30 mouse cellular contexts compared by ENCODE assay signal in genomic region chr1:52734208-52734607, GRCm38 (mm10). TPM values are rescaled to one million over a fixed set of nuclear protein-coding genes. Genes with fewer than 3 reads are reported as not detected.
DNase-seq lines count a peak whose midpoint lies in the region; ATAC-seq and TF ChIP-seq lines count a peak whose summit lies in the region.
"Had no signal": no experiment of that assay in that cellular context is flagged by ENCODE, and none has a peak within 500 bp of the region (broad histone marks: within the 10 kb centered on the region; RNA-seq: fewer than 3 reads in every experiment).

No protein-coding gene starts in this region.

- peak overlapping the region; percentile 39; the same call in 1 of the 2 replicates for H3K27ac ChIP-seq in bone marrow macrophage, adult 2 months (ENCODE audit: insufficient read depth, low read depth, low read length)
- H3K27ac ChIP-seq: embryonic facial prominence, embryonic 13.5 days; forebrain, embryonic 10.5 days; hindbrain, embryonic 13.5 days; kidney, postnatal 0 days; limb, embryonic 13.5 days; lung, embryonic 15.5 days; neural tube, embryonic 15.5 days had no signal

- peak; percentile 31 for DNase-seq in heart, adult 8-10 months (ENCODE audit: low spot score)
- no peak for DNase-seq in heart, postnatal 25 days (ENCODE audit: low spot score)
- DNase-seq in lung, postnatal 10 days: no peak
- no peak for DNase-seq in left cerebral cortex, postnatal 14 days (ENCODE audit: low spot score in 2 of 2)
- DNase-seq in layer of hippocampus, adult 9-10 months (ENCODE audit: low spot score): no peak
- DNase-seq: adrenal gland, postnatal 10 days; B cell, adult 2 months; cerebellum, adult 11 months; cerebellum, adult 9-10 months; heart, postnatal 14 days; kidney, adult 8-10 months; kidney, postnatal 4 days; layer of hippocampus, adult 9-11 months; lung, postnatal 36 days; midbrain, embryonic 14.5 days; retina, postnatal 1 day; right cerebral cortex, postnatal 14 days; thymus, adult 18-20 months; thymus, postnatal 25 days had no signal

- intact Hi-C loops in heart, postnatal 25 days (cut with DNase I): no loop called here
- intact Hi-C loops in left cerebral cortex, postnatal 14 days (cut with DNase I): no loop called here

- peaks cover 24% of the 10 kb centered on the region for H3K4me1 ChIP-seq in bone marrow macrophage, adult 2 months (ENCODE audit: control insufficient read depth, insufficient read depth, low read length)
- H3K4me1 ChIP-seq: embryonic facial prominence, embryonic 13.5 days; forebrain, embryonic 10.5 days; hindbrain, embryonic 13.5 days; limb, embryonic 13.5 days; lung, embryonic 15.5 days; neural tube, embryonic 15.5 days had no signal

- H3K4me3 ChIP-seq in bone marrow macrophage, adult 2 months (ENCODE audit: insufficient read depth, low read length): no peak overlapping the region
- H3K4me3 ChIP-seq: embryonic facial prominence, embryonic 13.5 days; forebrain, embryonic 10.5 days; hindbrain, embryonic 13.5 days; limb, embryonic 13.5 days; lung, embryonic 15.5 days; neural tube, embryonic 15.5 days had no signal

- no peak for TF ChIP-seq CTCF in bone marrow macrophage, adult 2 months (IDR thresholded peaks at IDR 0.05; ENCODE audit: low read depth, low read length)

- TF ChIP-seq POLR2A in bone marrow macrophage, adult 2 months (IDR thresholded peaks at IDR 0.05; ENCODE audit: borderline replicate concordance, low read depth, low read length): no peak

- ATAC-seq in megakaryocyte, adult 5-6 weeks (ENCODE audit: poor library complexity, severe bottlenecking): peak; percentile 96
- ATAC-seq: forebrain, embryonic 16.5 days; intestine, embryonic 16.5 days had no signal

RNA-seq across cellular contexts. Expression of gene Mfsd6, which starts 6.9 kb away (rescaled TPM):
- 10 to 100 TPM; 19.9 to 22.8 (median 21.4) TPM for total RNA-seq in heart, adult 8-10 months (2022)
- 10 to 100 TPM; 15.1 to 19.1 TPM for total RNA-seq in heart, postnatal 25 days (2021)
- polyA plus RNA-seq in bone marrow macrophage, adult 2 months (2012; ENCODE audit: insufficient read depth, insufficient read length, missing spikeins): 38.7 and 44.1 TPM in 2 replicates
- total RNA-seq in megakaryocyte, adult 5-6 weeks (2015): 30.6 and 33.0 TPM in 2 replicates
- 26.8 and 31.8 TPM in 2 replicates for total RNA-seq in megakaryocyte, adult 5-6 weeks (2017)
- 10 to 100 TPM; 68.8 to 70.5 TPM for total RNA-seq in left cerebral cortex, postnatal 14 days (2021)
